Mouse (Mus musculus) ES-Bruce4 (cell line): ENCODE data around the gene Kirrel3.

Experiments
- CTCF ChIP-seq: IDR thresholded peaks from one replicate; pipeline ENCODE4 v1.8.1; 2011; ENCODE audit warnings: low read depth, low read length
- EP300 ChIP-seq: IDR thresholded peaks from 2 replicates; pipeline ENCODE4 v1.6.1; 2011; ENCODE audit warnings: low read depth, low read length; ENCODE audit not compliant: insufficient read depth
- POLR2A ChIP-seq: IDR thresholded peaks from one replicate; pipeline ENCODE4 v1.8.1; 2011; ENCODE audit warnings: low read length; ENCODE audit not compliant: insufficient read depth

DNA sequence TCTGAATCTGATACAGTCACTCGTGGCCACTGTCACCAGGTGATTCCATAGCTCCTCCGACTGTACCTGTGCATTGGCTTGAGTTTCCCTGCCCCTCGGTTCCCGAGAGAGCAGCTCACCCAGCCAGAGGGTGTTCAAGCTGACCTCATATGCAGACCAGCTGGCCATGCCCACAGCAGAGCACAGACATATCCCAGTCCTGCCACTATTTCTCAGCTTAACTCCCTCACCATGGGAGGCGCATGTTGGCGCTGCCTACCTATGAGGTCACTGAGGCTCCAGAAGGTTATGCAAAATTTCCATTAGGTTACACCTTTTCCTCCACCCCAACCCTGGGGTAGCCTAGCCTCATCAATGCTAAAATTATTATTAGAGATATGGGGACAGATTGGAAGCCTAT is 489.6 kb downstream of the Kirrel3 start:
- TF ChIP-seq POLR2A = no peak
- no peak for TF ChIP-seq EP300
- TF ChIP-seq CTCF = no peak
